Mouse (Mus musculus): ENCODE data around the gene Sepsecs.

Gene Sepsecs

GRCm38 (mm10) chr5:52641736-52642135 is 27.8 kb downstream of the Sepsecs start:
- DNase-seq, result no peak

DNA sequence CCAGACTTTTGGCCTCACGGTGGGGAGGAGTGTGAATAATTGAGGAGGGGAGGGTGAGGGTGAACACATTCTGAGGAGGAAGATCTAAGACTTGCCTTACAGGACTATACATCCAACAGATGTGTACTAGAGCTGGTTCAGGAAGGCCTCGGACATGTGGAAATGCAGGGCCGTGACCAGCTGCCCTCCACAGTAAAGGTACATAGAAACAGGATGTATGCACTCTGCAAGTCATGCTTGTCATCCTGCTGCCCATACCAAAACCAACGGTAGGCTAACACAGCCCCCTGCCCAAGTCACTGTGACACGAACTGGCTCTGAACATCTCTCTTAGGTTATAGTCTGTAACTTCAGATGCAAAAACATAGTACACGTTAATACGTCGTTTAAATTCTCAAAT is 30.6 kb downstream of the Sepsecs start:
- no peak for DNase-seq

- no peak for DNase-seq
Measured at GRCm38 (mm10) chr5:52638006-52638405, 31.5 kb downstream of the Sepsecs start.

- no peak for DNase-seq
Measured at GRCm38 (mm10) chr5:52636923-52637322, 32.6 kb downstream of the Sepsecs start.

GRCm38 (mm10) chr5:52636025-52636755 is 33.3 kb downstream of the Sepsecs start:
- no peak for DNase-seq

DNA sequence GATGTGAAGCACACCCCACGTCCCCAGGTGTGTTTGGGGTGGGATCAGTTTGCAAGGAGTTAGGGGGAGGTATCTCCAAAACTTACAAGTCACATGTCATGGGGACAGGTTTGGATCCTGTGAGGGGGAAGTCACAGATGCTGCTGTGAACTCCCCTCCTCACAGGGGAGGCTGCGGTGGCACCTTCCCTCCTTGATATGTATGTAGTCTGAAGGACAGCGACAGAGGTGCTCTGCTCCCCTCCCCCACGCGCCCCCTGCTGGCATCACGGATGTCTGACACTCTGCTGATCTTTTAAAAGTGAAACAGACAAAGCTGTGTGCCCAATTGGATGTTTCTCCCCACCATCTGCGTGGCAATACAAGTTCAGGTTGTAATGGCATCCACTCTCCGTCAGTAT is 35.5 kb downstream of the Sepsecs start:
- peak; percentile 53 for DNase-seq

GRCm38 (mm10) chr5:52630541-52630940 is 39.0 kb downstream of the Sepsecs start:
- DNase-seq, result no peak

GRCm38 (mm10) chr5:52629214-52629613 is 40.3 kb downstream of the Sepsecs start:
- no peak for DNase-seq

- no peak for DNase-seq
Measured at GRCm38 (mm10) chr5:52628783-52629182, 40.7 kb downstream of the Sepsecs start.

- no peak for DNase-seq
Measured at GRCm38 (mm10) chr5:52627713-52628112, 41.8 kb downstream of the Sepsecs start.

GRCm38 (mm10) chr5:52626092-52626491 is 43.4 kb downstream of the Sepsecs start:
- no peak for DNase-seq

DNA sequence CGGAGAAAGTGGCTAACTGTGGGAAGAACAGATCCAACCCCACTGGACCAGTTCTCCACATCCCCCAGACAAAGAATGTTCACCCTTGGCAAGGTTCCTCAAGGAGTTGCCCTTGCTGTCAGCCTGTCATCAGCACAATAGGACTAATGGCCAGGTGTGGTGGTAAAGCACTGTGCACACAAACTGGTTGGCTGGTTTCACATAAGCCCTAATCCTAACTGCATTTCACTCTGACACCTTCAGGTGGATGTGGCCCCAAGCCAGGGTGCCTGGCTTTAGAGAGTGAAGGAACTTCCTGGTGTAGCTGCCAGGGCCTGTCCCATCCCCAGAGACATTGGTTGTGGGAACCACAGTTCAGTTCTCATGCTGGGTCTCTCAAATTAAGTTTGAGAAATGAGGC is 44.6 kb downstream of the Sepsecs start:
- no peak for DNase-seq

GRCm38 (mm10) chr5:52623099-52623498 is 46.4 kb downstream of the Sepsecs start:
- DNase-seq, result no peak

DNA sequence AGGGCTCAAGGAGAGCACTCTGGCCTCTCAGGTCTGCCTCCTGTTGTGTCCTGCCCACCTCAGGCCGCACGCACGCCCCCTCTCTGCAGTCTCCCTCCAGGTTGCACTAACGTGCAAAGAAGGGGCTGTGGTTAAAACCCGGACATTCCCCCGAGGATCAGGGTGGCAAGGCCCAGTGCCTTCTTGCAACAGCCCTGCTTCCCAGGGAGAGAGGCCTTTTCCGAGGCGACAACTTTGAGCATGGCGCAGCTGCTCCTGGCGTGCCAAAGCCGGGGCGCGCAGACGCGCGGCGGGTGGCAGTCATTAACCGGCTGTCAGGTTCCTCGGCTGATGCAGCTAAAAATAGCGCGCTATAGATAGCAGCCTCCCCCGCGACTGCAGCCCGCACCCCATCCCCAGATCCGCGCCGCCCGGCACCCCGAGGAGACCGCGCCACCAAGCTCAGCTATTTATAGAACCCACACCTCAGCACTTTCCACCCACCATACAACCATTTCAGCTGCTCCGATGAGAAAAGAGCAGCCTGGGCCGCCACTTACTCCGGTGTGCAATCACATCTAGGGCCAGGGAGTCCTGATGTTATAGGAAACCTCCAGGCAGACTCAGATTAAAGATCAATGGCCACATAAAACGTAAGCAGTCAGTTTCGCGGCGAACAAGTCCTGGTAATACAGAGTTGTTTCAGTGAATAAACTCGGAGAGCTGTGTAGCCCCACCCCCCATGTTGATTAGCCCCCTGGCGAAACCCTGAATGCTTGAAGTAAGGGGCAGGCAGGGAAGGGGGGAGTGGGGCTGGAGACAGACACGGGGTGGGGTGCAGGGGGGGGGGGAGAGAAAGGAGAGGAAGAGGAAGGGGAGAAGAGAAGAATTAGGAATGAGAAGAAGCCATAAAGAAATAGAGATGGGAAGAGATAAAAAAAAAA is 50.9 kb downstream of the Sepsecs start:
- no peak for DNase-seq

DNA sequence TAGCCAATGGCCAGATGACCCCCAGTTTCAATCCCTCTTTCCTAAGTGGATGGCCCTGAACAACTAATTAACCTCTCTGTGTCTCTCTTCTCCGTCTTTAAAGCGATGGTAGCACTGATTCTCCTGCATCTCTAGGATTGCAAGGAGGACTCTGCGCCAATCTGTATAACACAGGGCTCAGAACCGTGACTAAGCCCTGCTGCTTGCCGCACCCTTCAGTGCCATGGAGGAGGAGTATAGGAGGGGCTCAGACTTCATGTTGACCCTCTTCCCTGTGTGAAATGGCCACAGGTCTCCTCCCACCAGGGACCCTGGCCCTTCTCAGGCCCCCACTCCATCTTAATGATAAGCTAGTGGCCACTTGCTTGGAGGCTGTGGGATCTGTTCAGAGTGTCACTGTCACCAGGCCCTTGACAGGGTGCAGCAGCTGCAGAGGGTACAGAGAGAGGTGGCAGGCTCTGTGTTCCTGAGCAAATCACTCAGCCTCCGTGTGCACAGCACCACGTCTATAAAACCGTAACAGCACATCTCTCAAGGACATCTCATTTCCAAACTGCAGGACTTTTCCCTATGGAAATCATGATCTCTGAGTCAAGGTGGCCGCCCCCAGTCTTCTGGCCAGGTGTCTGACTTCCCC is 51.7 kb downstream of the Sepsecs start:
- DNase-seq, result no peak

- DNase-seq, result no peak
Measured at GRCm38 (mm10) chr5:52616549-52616948, 53.0 kb downstream of the Sepsecs start.

- DNase-seq, result no peak
Measured at GRCm38 (mm10) chr5:52615421-52615820, 54.1 kb downstream of the Sepsecs start.

DNA sequence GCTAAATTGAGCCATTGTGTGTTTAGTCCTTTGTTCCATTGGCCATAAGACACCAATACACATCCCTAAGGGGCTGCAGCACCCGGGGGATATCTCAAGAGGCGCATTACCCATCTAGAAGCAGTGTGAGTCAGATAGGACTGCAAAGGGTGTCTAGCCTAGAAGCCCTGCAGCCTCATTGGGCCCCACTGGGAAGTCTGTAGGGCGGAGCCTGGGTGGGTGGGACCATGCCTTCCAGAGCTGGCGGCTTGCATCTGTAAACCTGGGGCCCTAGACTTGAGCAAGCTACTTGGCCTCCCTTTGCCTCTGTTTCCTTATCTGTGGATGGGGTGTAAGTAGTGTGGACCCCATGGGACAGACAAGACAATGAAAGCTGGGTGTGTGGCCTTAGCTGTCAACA is 54.8 kb downstream of the Sepsecs start:
- DNase-seq, result no peak

DNA sequence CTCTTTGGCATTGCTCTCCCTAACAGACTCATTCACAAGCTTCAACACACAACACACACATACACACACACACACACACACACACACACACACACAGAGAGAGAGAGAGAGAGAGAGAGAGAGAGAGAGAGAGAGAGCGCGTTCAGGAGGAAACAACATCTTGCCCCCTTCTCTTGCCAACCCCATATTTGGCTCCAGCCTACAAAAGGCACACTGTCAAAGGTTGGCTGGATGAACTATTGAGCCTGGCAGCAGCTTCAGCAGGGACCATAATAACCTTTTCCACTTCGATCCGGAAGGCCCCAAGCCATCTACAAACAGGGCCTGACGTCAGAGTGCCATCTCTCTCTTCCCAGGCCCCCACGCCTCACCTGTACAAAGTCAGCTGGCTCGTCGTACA is 56.7 kb downstream of the Sepsecs start:
- no peak for DNase-seq

DNA sequence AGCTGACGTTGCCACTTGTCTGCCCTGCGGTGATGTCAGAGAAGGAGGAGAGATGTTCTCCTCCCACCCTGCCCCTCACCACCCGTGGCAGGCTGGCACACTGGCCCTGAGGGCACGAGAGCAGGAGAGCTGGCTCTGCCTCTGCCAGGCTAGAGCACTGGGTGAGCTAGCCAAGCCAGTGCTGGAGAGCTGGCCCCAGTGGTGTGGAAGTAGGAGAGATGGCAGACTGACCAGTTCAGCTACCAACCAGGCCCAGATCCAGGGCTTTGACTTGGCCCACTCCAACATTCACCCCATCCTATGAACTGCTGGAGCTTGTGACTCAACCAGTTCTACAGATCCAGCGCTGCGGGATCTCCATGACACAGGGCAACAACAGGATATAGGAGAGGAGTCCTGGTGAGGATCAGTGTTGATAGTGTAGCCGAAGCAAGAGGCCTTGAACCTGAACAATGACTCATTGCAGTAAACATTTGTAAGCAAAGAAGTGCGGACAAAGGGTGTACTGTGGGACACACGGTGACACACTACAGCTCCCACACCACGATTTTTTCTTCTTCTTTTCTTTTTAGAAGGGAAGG is 58.1 kb downstream of the Sepsecs start:
- DNase-seq, result no peak

GRCm38 (mm10) chr5:52610306-52610705 is 59.2 kb downstream of the Sepsecs start:
- DNase-seq, result no peak

DNA sequence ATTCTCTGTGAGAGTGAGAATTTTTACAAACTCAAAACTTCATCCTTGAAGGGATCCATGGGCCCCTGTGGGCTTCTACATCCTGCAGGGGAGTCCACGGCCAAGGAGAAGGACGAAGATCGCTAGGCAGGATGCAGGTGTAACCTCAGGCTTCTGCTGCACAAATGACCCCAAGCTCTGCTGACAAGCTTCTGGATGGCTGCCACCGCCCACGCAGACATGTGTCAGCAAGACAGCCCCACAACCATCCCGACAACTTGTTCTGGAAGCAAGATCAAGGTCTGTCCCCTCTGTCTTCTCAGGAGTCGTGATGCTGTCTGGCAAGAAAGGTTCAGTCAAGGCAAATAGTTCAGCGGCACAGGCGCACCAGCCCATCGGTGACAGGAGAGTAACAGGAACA is 59.8 kb downstream of the Sepsecs start:
- no peak for DNase-seq

GRCm38 (mm10) chr5:52604582-52605041 is 64.9 kb downstream of the Sepsecs start:
- no peak for DNase-seq
